Mouse (Mus musculus) effector memory CD4-positive, alpha-beta T cell, adult 7 months (primary cell): ENCODE results near the gene Crip1. TPM values are rescaled to one million over a fixed set of nuclear protein-coding genes. Genes with fewer than 3 reads are reported as not detected.

ENCODE experiments used
- polyA plus RNA-seq: library from polyadenylated mRNA; unstranded; fragments of 100-300 nt; shearing (Covaris generic); gene quantifications from one replicate; pipeline ENCODE4 v1.2.1, GENCODE M21; 2017

Gene Crip1
- 3,163 TPM for polyA plus RNA-seq

DNA sequence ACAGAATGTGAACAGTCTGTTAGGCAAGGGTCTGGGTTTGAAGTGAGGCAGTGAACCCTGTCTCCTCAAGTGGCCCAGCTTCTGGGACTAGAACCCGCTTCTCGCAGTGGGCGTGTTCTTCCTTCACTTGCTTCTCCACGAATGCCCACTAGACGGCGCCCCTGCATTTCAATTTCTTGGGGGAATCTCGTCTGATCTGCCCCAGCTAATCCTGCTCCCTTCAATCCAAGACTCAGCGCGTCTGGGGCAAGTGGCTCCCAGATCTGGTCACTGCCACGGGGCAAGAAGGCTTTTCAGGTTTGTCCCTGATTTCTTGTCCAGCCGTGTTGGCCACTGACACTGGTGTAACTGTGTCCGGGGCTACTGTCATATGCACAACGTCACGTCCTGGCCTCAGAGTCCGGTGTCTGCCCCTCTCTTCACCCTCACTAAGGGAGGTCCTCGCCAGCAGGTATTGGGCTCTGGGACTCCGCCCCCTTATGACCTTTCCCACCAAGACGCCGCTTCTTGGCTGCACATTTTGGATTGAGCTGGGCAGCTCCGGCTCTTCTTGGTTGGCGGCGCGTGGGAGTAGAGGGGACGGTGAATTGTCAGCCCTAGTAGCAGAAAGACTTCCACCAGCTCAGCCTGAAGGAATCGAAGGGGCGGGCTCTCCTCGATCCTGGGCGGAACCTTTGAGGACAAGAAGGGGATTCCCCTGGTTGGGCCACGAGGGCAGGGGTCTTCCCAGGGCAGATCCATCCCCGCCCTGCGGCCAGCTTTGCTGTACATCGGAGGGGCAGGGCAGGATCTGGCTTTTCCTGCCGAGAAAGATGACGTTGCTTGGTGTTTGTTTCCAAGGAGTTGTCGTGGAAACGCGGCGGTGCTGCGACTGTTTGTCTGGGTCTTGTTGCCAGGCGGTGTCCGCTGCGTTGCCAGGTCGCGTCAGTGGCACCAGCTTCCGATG, at the start of gene Crip1:
Gene Crip1, plus strand, starts transcription at position 205 of the 946 bp plus-strand sequence.

GRCm38 (mm10) chr12:113097749-113098281, 48.3 kb upstream of the Crip1 start, which contains the start of gene Mta1:
Mta1 (plus strand) TSS chr12:113098278.

DNA sequence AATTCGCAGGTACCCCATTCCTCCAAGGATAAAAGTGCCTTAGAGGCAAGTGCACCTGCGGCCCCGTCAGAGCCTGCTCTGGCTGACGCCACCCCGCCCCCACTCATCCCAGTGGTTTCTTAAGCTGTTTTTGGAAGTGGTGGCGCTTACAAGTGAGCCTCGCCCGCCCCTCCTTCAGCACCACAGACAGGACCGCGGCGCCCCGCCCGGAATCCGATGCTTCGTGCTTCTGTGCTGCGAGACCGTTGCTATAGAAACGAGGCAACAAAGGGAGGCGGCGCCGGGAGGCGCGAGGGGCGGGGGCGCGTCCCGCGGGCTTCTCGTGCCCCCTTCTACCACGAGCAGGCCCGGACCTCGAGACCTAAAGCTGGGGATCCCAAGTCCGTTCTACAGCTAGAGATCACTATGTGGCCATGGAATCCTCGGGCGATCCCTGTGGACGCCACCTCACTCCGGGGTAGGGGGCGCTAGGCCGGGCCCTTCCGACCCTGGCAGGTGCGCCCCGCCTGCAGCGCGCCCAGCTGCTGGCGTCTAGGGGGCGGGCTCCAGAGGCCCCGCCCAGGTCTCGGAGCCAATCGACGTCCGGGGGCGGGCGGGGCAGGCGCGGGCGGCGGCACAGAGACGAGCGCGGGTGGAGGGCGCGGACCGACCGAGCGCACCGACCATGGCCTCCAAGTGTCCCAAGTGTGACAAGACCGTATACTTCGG, 6.1 kb upstream of the Crip1 start, which contains the start of gene Crip2:
Gene Crip2, plus strand, starts transcription at position 329 of the 708 bp plus-strand sequence.

DNA sequence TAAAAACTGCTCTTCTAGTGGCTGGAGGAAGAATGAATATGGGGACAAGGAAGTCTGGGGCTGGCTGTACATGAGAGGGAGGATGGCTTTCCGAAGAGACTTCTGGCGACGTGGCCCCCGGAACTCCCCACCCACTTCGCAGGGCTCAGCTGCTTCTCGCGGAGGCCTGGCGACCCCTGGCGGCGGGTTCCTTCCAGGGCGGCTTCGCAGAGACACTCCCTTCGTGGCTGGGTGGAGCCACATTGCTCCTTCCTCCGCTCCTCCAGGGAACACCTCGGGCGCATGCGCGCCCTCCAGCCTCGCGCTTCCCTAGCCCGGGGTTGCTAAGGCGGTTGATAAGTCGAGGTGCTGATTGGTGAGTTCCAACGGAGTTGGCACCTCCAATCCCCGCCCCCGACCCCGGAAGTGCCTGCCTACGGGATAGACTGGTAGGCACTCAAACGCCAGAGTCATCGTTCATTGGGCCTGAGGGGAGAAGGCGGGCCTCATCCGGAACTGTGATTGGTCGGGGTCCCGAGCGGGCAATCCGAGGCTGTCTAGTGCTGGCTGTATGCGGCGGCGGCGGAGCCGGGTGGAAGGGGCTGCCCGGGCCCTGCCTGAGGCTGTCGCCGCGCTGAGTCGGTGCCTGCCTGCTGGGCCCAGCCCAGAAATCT, 9.9 kb downstream of the Crip1 start, which contains the start of gene Tedc1:
Gene Tedc1, plus strand, starts transcription at position 535 of the 653 bp plus-strand sequence.

GRCm38 (mm10) chr12:113185442-113186291, 39.6 kb downstream of the Crip1 start, which contains the start of gene Tmem121:
Tmem121 (plus strand) TSS chr12:113185930.

Other genes starting within 250 kb of the Crip1 start
- 1.8 TPM for gene Jag2, start 216.5 kb upstream of the Crip1 start, polyA plus RNA-seq
- 33.1 TPM for gene Nudt14, start 204.2 kb upstream of the Crip1 start, polyA plus RNA-seq
- 67.8 TPM for gene Btbd6, start 169.8 kb upstream of the Crip1 start, polyA plus RNA-seq
- 191 TPM for gene Brf1, start 145.6 kb upstream of the Crip1 start, polyA plus RNA-seq
- 26.2 TPM for gene Pacs2, start 131.8 kb upstream of the Crip1 start, polyA plus RNA-seq
- not detected for gene Tex22, start 71.8 kb upstream of the Crip1 start, polyA plus RNA-seq
- gene Mta1, start 48.0 kb upstream of the Crip1 start, polyA plus RNA-seq: 33.3 TPM
- gene Crip2, start 6.1 kb upstream of the Crip1 start, polyA plus RNA-seq: 43.9 TPM
- gene Tedc1, start 10.1 kb downstream of the Crip1 start, polyA plus RNA-seq: 18.5 TPM
- 0.72 TPM for gene Tmem121, start 39.6 kb downstream of the Crip1 start, polyA plus RNA-seq